Mouse (Mus musculus): Measurements from ENCODE around the gene Sema3a.

DNA sequence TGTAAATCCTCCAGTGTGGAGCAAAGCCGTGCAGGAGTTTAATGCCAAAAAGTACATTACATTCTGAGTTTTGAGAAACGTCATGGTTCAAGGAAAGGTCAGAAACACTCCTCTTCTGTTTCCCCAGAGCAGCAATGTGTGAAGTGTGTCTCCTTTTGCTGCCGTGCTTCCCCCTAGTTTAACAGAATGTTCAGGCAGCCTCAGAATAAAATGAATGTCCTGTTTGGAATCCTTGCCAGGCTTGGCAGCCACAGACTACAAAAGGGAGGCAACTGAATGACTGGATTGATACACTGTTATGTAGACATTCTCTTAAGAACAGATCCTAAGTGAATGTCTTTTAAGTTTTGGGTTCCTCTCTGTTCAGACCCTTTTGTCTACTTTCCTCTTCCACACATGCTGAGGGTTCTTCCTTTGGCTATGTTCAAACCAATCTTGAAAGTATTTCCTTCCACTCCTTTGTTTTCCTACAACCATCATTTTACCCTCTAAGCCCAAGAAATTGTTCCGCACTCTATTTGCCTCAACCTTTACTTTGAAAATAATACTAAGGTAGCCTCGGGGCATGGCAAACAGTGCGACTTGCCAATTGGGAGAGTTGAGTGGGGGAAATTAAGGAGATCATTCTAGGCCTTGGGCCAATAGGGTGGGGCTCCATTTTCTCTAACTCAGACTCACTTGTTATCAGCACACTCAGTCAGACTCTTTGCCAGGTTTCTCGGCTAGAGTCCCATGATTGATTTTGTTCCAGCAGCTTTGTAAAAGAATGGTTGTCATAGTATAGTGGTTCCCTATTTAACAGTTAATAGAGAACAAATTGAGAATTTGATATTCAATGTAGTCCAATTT lies 345.1 kb downstream of the Sema3a start:
- TF ChIP-seq CTCF (IDR thresholded peaks at IDR 0.05; ENCODE audit: insufficient read depth, low read length) (no peak), POLR2A (IDR thresholded peaks at IDR 0.05; ENCODE audit: borderline replicate concordance, extremely low read depth, low read depth, low read length) (no peak)

Data from lung, adult 2 months (tissue).